Mouse (Mus musculus): ENCODE measurements around the gene Gm3417.
"Not testable (repeated sequence)": the region's sequence is repeated elsewhere in the genome, so short reads cannot be mapped to it uniquely, and the experiment has no call there.

The Gm3417 gene

DNA sequence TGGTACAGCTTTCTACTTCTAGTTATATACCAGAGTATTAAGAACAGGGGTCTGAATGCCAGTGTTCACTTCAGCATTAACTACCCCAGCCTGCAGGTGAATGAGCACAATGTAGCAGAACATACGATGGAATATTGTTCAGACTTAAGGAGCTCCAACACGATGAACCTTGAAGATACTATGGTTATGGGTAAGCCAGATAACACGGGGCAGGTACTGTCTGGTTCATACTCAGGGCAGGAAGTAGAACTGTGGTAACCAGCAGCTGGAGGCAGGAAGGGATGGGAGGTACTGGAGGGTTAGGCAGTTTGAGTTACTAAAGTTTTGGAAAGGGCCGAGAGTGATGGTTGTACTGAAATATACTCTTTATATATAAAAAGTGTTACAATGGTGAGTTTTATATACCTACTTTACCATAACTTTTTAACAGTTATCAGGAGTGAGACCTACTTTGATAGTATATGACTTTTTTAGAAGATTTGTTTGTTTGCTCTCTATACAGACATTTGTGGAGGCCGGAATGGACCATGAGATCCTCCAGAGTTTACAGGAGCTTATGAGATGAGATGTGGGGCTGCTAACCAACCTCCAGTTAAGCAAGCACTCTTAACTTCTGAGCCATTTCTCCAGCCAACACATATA lies 19.8 kb downstream of the Gm3417 start:
- no peak for DNase-seq (ENCODE audit: low read depth, low spot score)

DNA sequence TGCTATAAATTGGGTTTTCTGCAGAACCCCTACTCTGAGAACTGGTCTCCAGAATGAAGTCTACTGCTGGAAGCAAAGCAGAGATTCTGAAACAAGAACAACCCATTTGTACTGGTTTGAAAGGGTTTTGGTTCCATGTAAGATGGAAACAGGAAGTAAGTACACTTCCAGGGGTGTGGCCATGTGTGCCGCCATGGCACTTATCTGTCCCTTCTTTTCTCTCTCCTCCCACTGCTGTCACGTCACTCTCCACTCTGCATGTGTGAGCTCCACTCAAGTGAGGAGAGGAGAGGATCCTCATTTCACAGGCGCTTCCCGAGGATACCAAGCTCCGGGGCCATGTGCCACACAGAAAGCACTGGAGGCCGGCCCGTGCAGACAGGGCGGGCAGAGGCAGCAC lies 25.1 kb downstream of the Gm3417 start:
- no peak for DNase-seq (ENCODE audit: low read depth, low spot score)

DNA sequence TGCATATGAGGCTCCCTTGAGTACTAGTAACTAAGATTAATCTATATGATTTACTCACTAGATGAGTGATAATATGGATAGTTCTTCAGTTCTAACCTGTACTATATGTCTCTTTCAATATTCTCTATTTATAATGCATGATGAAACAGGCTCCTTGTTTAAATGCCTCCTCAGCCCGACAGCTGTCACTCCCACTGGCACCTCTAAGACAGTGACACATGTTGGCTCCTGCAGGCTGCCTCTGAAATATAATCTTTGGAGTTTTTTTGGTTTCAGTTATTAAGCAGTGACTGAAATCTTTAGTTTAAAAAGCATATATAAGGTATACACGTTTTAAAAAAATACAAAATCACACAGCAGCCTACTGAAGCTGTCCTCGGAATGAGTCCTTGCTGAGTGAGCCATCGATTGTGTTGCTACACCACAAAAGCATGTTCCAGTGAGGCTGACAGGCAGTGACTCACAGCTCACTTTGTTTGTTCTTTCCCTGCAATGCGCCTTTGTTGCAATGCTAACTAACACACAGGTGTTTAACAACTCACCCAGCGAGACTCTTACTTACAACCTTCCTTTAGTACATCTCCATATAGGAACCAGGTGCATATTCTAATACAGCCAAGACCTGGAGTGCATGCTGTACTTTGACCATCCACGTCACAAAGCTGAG lies 29.3 kb downstream of the Gm3417 start:
- no peak for DNase-seq (ENCODE audit: low read depth, low spot score)

DNA sequence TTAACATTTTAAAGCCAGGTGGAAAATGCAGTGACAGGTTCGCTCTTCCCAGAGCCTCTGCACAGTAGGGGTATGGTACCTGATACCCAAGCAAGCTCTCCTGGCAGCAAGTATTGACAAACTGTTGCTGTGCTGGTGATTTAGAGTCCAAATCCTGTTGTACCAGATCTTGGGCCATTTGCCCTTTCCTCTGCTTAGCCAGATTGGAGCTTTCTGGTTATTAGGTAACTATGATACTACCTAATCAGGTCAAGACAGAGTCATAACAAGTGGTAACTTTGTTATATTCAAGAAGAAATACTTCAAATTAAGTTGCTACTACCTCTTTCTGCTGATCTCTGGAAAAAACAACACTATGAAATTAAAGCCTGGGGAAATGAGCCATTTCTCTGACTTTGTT lies 34.0 kb downstream of the Gm3417 start:
- no peak for DNase-seq (ENCODE audit: low read depth, low spot score)

DNA sequence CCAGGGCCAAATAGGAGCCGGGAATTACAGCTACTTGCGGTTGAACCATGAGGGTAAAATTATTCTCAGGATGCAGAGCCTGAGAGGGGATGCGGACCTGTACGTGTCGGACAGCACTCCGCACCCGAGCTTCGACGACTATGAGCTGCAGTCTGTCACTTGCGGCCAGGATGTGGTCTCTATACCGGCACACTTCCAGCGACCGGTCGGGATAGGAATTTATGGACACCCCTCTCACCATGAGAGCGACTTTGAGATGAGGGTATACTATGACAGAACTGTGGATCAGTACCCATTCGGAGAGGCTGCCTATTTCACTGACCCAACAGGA lies 34.9 kb downstream of the Gm3417 start:
- DNase-seq (ENCODE audit: low read depth, low spot score): no peak

DNA sequence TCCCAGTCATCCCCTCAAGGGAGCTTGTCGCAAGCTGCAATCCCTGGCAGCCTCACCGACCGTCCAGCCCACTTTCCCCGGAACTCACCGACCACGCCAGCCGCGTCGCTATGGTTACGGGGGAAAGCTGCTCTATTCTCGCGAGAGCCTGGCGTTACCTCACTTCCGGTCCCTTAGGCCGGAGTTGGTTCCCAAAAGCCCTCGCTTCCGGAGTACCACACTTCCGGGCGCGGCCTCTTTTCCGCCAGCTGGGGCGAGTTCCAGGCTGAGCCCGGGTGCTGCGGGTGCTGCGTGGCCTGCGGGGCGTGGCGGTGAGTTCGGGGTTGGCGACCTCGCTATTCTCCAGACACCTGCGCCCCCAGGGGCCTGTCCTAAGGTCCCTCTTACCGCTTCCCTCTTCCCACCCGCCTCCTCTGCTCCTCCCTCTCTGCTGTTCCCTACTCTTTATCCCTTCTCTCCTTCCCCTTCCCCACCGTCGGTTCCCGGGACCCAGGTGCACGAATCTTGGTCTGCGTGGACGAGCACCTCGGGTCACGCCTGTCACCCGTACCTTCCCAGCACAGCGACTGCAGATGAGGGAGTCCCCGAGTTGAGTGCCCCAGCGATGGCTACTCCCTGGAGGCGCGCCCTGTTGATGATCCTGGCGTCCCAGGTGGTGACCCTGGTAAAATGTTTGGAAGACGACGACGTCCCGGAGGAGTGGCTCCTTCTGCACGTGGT lies 35.4 kb downstream of the Gm3417 start, which contains the start of the genes Wdr27 and 1600012H06Rik:
Wdr27 (minus strand) TSS at position 150 of the 720 bp plus-strand sequence.
1600012H06Rik (plus strand) TSS at position 176 of the 720 bp plus-strand sequence.
- peak; percentile 93 for DNase-seq (ENCODE audit: low read depth, low spot score)

DNA sequence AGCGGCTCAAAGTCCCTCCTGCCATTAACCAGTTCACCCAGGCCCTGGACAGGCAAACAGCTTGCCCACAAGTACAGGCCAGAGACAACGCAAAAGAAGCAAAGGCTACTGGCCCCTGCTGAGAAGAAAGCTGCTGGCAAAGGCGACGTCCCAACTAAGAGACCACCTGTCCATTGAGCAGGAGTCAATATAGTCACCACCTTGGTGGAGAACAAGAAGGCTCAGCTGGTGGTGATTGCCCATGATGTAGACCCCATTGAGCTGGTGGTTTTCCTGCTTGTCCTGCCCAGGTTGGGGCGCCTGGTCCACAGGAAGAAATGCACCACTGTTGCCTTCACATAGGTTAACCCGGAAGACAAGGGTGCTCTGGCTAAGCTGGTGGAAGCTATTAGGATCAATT lies 36.4 kb downstream of the Gm3417 start:
- not testable (repeated sequence) for DNase-seq (ENCODE audit: low read depth, low spot score)

DNA sequence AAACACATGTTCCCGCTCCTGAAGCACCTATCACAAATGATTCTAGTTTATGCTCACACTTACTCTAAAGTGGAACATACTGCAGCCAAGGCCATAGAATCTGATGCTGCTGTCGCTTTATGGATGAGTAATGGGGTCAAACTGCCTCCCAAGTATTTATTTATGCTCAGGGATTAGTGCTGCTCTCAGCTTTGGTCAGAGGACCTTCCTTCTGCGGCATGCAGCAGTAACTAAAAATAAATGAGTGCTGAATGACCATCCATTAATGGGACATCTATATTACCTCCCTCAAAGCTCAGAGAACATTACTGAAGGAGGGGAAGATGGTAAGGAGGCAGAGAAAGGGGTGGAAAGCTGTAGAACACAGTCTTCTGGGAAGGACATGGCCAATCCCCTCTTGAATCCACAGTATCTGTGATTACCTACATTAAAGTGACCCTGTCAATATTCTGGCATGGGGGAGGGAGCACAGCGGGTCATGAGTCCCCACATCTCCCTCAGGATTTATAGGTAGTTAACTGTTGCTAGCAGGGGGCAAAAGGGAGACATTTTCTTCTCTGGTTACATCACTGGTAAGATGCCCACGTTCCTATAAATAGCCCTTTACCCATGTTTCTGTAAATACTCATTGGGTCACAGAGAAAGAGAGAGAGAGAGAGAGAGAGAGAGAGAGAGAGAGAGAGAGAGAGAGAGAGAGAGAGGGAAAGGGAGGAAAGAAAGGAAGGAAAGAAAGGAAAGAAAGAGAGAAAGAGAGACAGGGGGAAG lies 42.6 kb downstream of the Gm3417 start:
- DNase-seq (ENCODE audit: low read depth, low spot score): no peak

DNA sequence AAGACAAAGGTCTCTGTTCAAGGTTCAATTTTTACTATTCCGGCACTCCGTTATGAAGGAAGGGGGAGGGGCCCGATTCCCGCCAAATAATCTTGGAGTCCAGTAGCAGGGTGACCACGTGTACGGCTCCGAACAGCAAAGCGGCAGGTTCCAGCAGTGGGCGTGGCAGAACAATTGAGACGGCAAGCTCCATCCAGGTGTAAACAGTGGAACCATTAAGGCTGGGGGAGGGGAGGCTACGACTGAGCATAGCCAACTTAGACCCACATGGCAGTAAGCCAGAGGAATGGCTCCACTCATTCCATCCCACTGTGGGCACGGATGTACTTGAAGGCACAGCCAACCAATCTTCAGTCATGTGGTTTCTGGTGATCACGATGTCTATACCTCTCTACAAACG lies 43.3 kb downstream of the Gm3417 start:
- DNase-seq (ENCODE audit: low read depth, low spot score): not testable (repeated sequence)

DNA sequence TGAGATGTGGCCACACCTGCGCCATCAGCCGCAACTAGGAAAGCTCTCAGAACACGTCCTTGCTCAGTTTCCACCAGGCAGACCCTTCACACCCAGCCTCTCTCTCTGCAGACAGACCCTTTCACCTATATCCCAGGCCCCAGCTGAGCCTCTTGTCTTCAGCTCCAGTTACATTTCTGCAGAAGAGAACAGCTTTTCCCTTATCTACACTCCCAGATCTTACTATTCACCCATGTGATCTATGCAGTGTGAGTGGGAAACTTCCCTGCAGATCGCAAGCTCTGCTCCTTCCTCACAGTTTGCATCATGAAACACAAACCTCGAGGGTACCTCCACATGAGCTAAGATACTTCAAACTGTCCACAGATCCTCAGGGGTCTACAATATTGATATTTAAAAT lies 47.1 kb downstream of the Gm3417 start:
- no peak for DNase-seq (ENCODE audit: low read depth, low spot score)

DNA sequence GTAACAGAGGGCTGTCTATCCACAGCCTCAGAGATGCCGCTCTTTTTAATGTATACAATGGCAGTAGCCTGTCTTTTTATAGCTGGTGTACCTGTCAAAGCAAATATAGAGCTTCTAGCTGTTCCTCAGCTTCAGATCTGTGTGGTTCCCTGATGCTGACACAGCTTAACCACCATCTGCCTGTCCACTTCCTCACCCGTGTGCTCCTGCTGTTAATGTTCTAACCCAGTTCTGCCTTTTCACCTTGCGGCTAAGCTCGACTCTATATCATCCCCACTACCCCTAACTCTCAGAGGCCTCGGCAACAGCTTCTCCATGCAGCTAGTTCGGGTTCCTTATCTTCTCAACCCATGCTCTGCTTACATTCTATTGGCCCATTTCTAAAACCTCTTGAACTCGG lies 47.9 kb downstream of the Gm3417 start:
- DNase-seq (ENCODE audit: low read depth, low spot score): no peak

DNA sequence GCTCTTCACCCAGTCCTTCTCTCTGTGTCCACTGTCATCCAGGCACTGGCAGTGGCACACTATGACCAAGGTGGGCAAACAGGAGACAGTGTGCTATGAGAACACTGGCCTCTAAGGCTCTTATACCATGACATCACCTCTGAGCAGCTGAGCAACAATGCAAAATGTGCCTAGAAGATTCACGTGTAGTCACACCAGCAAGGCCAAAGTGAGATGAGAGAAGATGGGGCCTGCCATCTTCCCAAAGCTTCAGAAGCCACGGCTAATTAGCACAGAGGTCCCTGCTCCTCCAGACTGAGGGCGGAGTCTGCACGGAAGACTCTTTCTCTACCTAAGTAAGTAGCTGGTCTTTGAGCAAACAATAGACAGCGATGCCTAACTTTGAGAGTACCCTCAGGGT lies 50.0 kb downstream of the Gm3417 start:
- no peak for DNase-seq (ENCODE audit: low read depth, low spot score)

DNA sequence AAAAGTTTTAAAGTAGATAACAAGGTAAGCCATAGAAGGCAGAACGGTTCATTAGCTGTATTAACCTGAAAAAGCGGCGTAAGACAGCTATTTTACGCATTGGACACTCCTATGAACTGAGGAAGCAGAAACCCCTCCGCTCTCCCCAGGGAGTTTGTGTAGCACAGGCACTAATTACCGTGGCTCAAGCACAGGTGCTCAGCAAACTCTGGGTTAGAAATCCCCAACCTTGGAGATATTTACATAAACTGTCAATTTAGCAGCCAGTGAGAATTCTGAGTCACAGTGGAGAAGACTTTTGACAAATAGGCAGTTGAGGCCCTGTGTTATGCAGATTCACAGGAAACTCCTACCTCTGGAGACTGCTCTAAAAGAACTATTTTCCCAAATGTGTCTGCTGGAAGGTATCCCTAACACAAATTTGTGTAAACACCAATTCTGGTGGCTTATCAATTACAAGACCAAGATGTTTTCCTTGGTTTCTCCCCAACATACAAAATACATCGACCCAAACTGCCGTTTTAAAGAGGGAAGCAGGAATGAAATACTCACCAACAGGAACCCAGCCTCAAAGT lies 50.9 kb downstream of the Gm3417 start:
- DNase-seq (ENCODE audit: low read depth, low spot score): no peak

DNA sequence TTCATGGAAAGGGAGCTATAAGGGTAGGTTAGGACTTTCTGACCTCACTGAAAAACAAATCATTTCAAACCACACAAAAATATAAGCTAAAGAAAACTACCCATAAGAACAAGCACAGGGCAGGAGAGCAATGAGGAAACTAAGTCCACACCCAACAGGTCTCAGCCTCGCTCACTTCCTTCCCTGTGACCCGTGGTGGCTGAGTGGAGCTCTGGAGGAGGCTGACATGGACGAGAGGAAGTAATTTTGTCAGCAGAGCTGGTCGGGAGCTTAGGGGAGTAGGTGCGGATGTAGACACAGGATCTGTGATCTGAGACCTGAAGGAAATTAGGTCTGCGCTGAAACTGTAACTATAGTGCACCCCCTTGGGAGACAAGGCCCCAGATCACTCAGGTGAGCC lies 57.0 kb downstream of the Gm3417 start:
- DNase-seq (ENCODE audit: low read depth, low spot score): no peak

DNA sequence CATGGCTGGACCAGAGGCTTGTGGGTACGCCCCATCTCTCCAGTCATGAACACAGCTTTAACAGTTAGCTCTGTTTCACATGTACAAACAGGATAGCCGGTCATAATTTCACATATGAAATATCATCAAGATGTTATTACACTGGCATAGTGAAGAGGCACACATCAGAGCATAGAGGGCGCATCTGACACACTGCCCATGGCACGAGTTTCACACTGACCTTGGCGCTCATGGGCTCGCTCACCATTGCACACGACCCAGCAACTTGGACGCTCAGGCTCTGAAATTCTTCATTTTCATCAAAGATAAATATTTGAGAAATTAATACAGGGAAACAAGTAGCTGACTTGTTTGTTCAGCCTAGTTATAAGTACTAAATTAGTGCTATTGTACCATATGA lies 60.7 kb downstream of the Gm3417 start:
- no peak for DNase-seq (ENCODE audit: low read depth, low spot score)

DNA sequence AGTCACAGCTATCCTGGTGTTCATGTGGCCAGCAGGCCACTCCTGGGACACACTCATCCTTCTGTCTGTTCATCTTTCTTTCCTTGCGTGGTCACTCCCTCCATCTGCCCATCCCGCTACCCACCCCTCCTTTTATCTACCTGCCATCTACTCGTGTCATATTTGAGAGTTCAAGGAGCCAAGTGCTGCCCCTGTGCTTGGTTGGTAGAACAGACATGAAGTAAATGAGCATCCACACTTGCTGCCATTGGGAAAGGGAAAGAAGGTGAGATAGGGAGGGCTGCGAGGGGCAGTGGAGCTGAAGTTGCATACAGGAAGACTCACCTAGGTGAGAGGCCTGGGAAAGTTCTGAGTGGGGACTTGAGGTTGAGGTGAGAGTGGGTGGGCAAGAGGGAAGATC lies 64.2 kb downstream of the Gm3417 start:
- DNase-seq (ENCODE audit: low read depth, low spot score): no peak

Measured in brain, embryonic 18.5 days (tissue).